9 mouse cellular contexts compared by ENCODE assay signal in the genomic region with DNA sequence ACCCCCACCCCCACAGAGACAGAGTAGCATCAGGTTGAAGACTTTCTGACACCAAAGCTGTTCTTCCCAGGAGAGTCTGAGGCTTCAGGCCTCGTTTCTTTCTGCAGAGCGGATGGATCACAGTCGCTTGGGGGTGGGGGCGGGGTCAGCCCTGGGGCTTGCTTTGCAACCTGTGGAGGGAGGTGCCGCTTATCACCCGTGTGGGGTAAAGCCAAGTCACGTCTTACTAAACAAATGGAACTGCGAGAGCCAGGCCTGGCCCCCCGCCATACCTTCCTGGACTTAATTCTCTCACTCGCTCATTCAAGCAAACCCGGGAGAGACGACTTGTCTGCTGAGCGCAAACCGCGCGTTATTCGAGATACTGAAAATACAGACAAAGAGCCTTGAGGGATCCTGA.
DNase-seq lines count a peak whose midpoint lies in the region; ATAC-seq lines count a peak whose summit lies in the region.
"Had no signal": no experiment of that assay in that cellular context is flagged by ENCODE, and none has a peak within 500 bp of the region (broad histone marks: within the 10 kb centered on the region; RNA-seq: fewer than 3 reads in every experiment).

No protein-coding gene starts in this region.

- no peaks in the 10 kb centered on the region for H3K9me3 ChIP-seq in heart, embryonic 11.5 days (replicated peaks; ENCODE audit: control insufficient read depth, low read length)
- H3K9me3 ChIP-seq in embryonic facial prominence, embryonic 11.5 days (replicated peaks; ENCODE audit: control insufficient read depth, low read length), result no peaks in the 10 kb centered on the region
- no peaks in the 10 kb centered on the region; the same call in 1 of the 2 replicates for H3K9me3 ChIP-seq in hindbrain, embryonic 12.5 days (replicated peaks)
- no peaks in the 10 kb centered on the region for H3K9me3 ChIP-seq in liver, embryonic 15.5 days (replicated peaks)

- no peaks in the 10 kb centered on the region for H3K36me3 ChIP-seq in heart, embryonic 11.5 days (ENCODE audit: control insufficient read depth, insufficient read depth, low read length)
- H3K36me3 ChIP-seq in embryonic facial prominence, embryonic 11.5 days (replicated peaks; ENCODE audit: control insufficient read depth, insufficient read depth, low read depth, low read length), result no peaks in the 10 kb centered on the region
- H3K36me3 ChIP-seq in hindbrain, embryonic 12.5 days, result no peaks in the 10 kb centered on the region
- no peaks in the 10 kb centered on the region for H3K36me3 ChIP-seq in liver, embryonic 15.5 days (replicated peaks)

- peak overlapping the region; percentile 43 for H3K4me2 ChIP-seq in heart, embryonic 11.5 days
- peak overlapping the region; percentile 1; the same call in 1 of the 2 replicates for H3K4me2 ChIP-seq in embryonic facial prominence, embryonic 11.5 days (ENCODE audit: low read depth, low read length)
- peak overlapping the region; percentile 44 for H3K4me2 ChIP-seq in hindbrain, embryonic 12.5 days (replicated peaks)
- peak overlapping the region; percentile 23 for H3K4me2 ChIP-seq in liver, embryonic 15.5 days

- WGBS in heart, embryonic 11.5 days (ENCODE audit: insufficient replicate concordance), result 7% methylated on average over 17 of the region's 17 CpGs
- 7% methylated on average over 17 of the region's 17 CpGs for WGBS in embryonic facial prominence, embryonic 11.5 days
- 1% methylated on average over 16 of the region's 17 CpGs for WGBS in hindbrain, embryonic 12.5 days
- WGBS in liver, embryonic 15.5 days (ENCODE audit: insufficient replicate concordance), result 23% methylated on average over 17 of the region's 17 CpGs

- intact Hi-C loops in heart, postnatal 25 days (cut with DNase I), result no loop called here

- ATAC-seq in heart, embryonic 11.5 days (replicated peaks; ENCODE audit: insufficient number of reproducible peaks, low FRiP score, low TSS enrichment), result no peak
- 0 out of 2 replicates have a peak, but pooled peaks have one; percentile 27 for ATAC-seq in embryonic facial prominence, embryonic 11.5 days (replicated peaks; ENCODE audit: insufficient number of reproducible peaks, low FRiP score, low TSS enrichment, low read depth)
- ATAC-seq in hindbrain, embryonic 12.5 days (ENCODE audit: low FRiP score), result no peak
- no peak for ATAC-seq in liver, embryonic 15.5 days (ENCODE audit: insufficient read depth)
- ATAC-seq in erythroid progenitor cell, adult 5-6 weeks (replicated peaks; ENCODE audit: low FRiP score, poor library complexity, severe bottlenecking), result no peak

- no peak overlapping the region for H3K9ac ChIP-seq in heart, embryonic 11.5 days (ENCODE audit: low read depth, low read length)
- H3K9ac ChIP-seq in embryonic facial prominence, embryonic 11.5 days (replicated peaks; ENCODE audit: low read length), result 0 out of 2 replicates have a peak overlapping the region, but pooled peaks have one; percentile 22
- no peak overlapping the region for H3K9ac ChIP-seq in hindbrain, embryonic 12.5 days
- H3K9ac ChIP-seq in liver, embryonic 15.5 days, result no peak overlapping the region

- H3K27ac ChIP-seq in heart, embryonic 11.5 days (ENCODE audit: low read depth, low read length), result no peak overlapping the region
- peak overlapping the region; percentile 38 for H3K27ac ChIP-seq in embryonic facial prominence, embryonic 11.5 days (replicated peaks; ENCODE audit: low read depth, low read length)
- no peak overlapping the region for H3K27ac ChIP-seq in hindbrain, embryonic 12.5 days
- H3K27ac ChIP-seq in liver, embryonic 15.5 days (replicated peaks), result no peak overlapping the region

- DNase-seq in heart, postnatal 25 days (ENCODE audit: low spot score), result no peak
- peak; percentile 55 for DNase-seq in embryonic facial prominence, embryonic 11.5 days (ENCODE audit: low spot score)
- DNase-seq in frontal cortex, postnatal 36 days (ENCODE audit: low spot score in 2 of 2), result no peak
- DNase-seq in thymus, postnatal 25 days, result no peak

- peaks cover 9% of the 10 kb centered on the region for H3K4me1 ChIP-seq in heart, embryonic 11.5 days (ENCODE audit: control insufficient read depth, insufficient read depth, low read length)
- H3K4me1 ChIP-seq in embryonic facial prominence, embryonic 11.5 days (ENCODE audit: control insufficient read depth, insufficient read depth, low read length), result peaks cover 20% of the 10 kb centered on the region
- peaks cover 21% of the 10 kb centered on the region for H3K4me1 ChIP-seq in hindbrain, embryonic 12.5 days
- no peaks in the 10 kb centered on the region; the same call in 1 of the 2 replicates for H3K4me1 ChIP-seq in liver, embryonic 15.5 days (replicated peaks)

- H3K27me3 ChIP-seq in heart, embryonic 11.5 days (ENCODE audit: control insufficient read depth, insufficient read depth, low read length), result no peaks in the 10 kb centered on the region
- no peaks in the 10 kb centered on the region for H3K27me3 ChIP-seq in embryonic facial prominence, embryonic 11.5 days (ENCODE audit: control insufficient read depth, insufficient read depth, low read length)
- H3K27me3 ChIP-seq in hindbrain, embryonic 12.5 days, result no peaks in the 10 kb centered on the region
- H3K27me3 ChIP-seq in liver, embryonic 15.5 days, result no peaks in the 10 kb centered on the region

- H3K4me3 ChIP-seq in heart, embryonic 11.5 days (ENCODE audit: low read depth, low read length), result no peak overlapping the region
- no peak overlapping the region for H3K4me3 ChIP-seq in embryonic facial prominence, embryonic 11.5 days (ENCODE audit: low read depth, low read length)
- no peak overlapping the region for H3K4me3 ChIP-seq in hindbrain, embryonic 12.5 days
- H3K4me3 ChIP-seq in liver, embryonic 15.5 days (replicated peaks), result no peak overlapping the region
- H3K4me3 ChIP-seq: erythroblast, embryonic 14.5 days had no signal
